Mouse (Mus musculus) G1E (cell line): ENCODE results near the gene Ndufa7.

Experiments used
- CTCF ChIP-seq: IDR thresholded peaks from 2 replicates; pipeline ENCODE4 v1.5.1; 2012; ENCODE audit warnings: low read depth, low read length, inconsistent platforms, mixed read lengths
- GATA1 ChIP-seq: IDR thresholded peaks from 2 replicates; pipeline ENCODE4 v1.6.1; 2012; ENCODE audit warnings: borderline replicate concordance, low read length, inconsistent platforms, mixed read lengths
- POLR2AphosphoS5 ChIP-seq: IDR thresholded peaks from 2 replicates; pipeline ENCODE4 v1.6.1; 2012; ENCODE audit warnings: low read depth, low read length, inconsistent platforms; ENCODE audit not compliant: insufficient replicate concordance
- TAL1 ChIP-seq: conservative IDR thresholded peaks from 2 replicates; pipeline ENCODE4 v1.6.1; 2012; ENCODE audit warnings: low read depth, low read length, inconsistent platforms, mixed read lengths

DNA sequence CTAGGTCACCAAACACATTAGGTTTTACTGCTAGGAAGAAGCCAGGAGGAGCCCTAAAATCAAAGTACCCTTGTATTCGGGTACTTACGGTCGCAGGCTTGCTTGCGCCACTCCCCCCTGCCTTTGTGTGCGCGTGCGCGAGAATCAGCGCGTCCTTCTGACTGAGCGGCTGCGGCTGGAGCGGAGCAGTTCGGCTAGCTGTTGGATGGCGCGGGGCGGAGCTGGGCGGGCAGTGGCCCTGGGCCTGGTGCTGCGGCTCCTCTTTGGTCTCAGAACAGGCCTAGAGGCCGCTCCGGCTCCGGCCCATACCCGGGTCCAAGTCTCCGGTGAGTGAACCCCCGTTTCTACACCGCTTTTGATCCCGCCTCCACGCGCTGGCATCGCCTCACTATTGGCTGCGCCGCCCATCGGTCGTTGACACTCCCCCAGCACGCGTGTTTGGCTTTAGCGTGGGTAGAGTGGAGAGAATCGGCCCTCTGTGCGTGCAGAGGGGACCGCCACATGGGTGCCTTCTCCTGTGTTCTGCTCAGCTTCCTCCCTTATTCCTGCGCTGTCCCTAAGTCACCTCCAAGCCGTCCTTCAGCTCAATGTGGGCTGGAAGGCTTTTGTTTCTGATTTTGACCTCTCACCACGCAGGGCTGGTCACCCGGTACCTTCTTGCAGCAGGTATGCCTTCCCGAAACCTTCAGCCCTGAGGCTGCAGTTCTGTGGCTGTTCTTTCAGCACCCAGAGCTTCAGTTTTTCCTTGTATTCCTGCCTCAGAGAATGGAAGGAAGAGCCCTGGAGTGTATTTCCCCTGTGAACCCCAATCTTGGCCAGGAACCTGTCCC is 18.8 kb downstream of the Ndufa7 start, which contains the start of gene Cd320:
- TF ChIP-seq CTCF (no peak), GATA1 (no peak), TAL1 (no peak), POLR2AphosphoS5 (no peak)
